Mouse (Mus musculus) CH12.LX (cell line): ENCODE data around the gene Gsc. TPM values are rescaled to one million over a fixed set of nuclear protein-coding genes. Genes with fewer than 3 reads are reported as not detected.

Experiments
- DNase-seq: peaks from one replicate; pipeline ENCODE4 v3.0.0-alpha.2; 2013; ENCODE audit errors: extremely low read depth
- H3K27ac ChIP-seq: 2 replicates; pipeline ENCODE4 v1.5.1; 2012; ENCODE audit warnings: low read depth, mild to moderate bottlenecking, control low read depth, moderate library complexity; ENCODE audit not compliant: insufficient read depth
- H3K27me3 ChIP-seq: replicated peaks from 2 replicates; pipeline ENCODE3; 2012; ENCODE audit warnings: inconsistent platforms
- H3K36me3 ChIP-seq, 2 experiments: replicated peaks in 1 of 2; 2 replicates each; pipeline versions ENCODE3 to v1.6.1; 2012; ENCODE audit warnings: inconsistent platforms in 1 of 2, low read length in 1 of 2, mild to moderate bottlenecking in 1 of 2, mixed read lengths in 1 of 2, moderate library complexity in 1 of 2; ENCODE audit not compliant: control insufficient read depth in 1 of 2, insufficient read depth in 1 of 2
- H3K4me1 ChIP-seq, 2 experiments: 2 replicates each; pipeline ENCODE4 v1.6.1; 2012; ENCODE audit warnings: inconsistent platforms in 1 of 2, moderate library complexity in 1 of 2; ENCODE audit not compliant: insufficient read depth in 2 of 2, control insufficient read depth in 1 of 2
- H3K4me2 ChIP-seq: 2 replicates; pipeline ENCODE4 v1.6.1; 2012; ENCODE audit warnings: low read depth, mild to moderate bottlenecking, control low read depth; ENCODE audit not compliant: poor library complexity, insufficient read depth, severe bottlenecking
- H3K4me3 ChIP-seq, 3 experiments: fragments of 150-350 bp in 1 of 3; sonication (generic) in 1 of 3; replicated peaks in 1 of 3; 2 replicates each; pipeline versions ENCODE3 to v1.5.1; 2011 to 2012; ENCODE audit warnings: low read depth in 2 of 3, low read length in 2 of 3, mild to moderate bottlenecking in 2 of 3, moderate library complexity in 2 of 3, control low read depth in 1 of 3, improper control_type of control experiment in 1 of 3, inconsistent platforms in 1 of 3, mixed read lengths in 1 of 3; ENCODE audit not compliant: poor library complexity in 1 of 3
- H3K79me2 ChIP-seq: replicated peaks from 2 replicates; pipeline ENCODE4 v1.6.1; 2012; ENCODE audit warnings: mild to moderate bottlenecking, moderate library complexity; ENCODE audit not compliant: control insufficient read depth, poor library complexity, insufficient read depth, severe bottlenecking; ENCODE audit errors: extremely low read depth
- H3K9ac ChIP-seq: 2 replicates; pipeline ENCODE4 v1.6.1; 2012; ENCODE audit warnings: low read depth, mild to moderate bottlenecking, control low read depth, moderate library complexity; ENCODE audit not compliant: insufficient read depth
- H3K9me3 ChIP-seq: replicated peaks from 2 replicates; pipeline ENCODE3; 2012; ENCODE audit warnings: low read length, inconsistent platforms, mixed read lengths
- CHD2 ChIP-seq: IDR thresholded peaks from 2 replicates; pipeline ENCODE4 v1.6.1; 2011; ENCODE audit warnings: low read length, improper control_type of control experiment
- CTCF ChIP-seq, 2 experiments: IDR thresholded peaks in 1 of 2; conservative IDR thresholded peaks in 1 of 2; 2 replicates each; pipeline ENCODE4 v1.5.1; 2011 to 2012; ENCODE audit warnings: low read depth in 2 of 2, low read length in 2 of 2, improper control_type of control experiment in 1 of 2, inconsistent platforms in 1 of 2, mild to moderate bottlenecking in 1 of 2, moderate library complexity in 1 of 2
- E2F4 ChIP-seq: IDR thresholded peaks from 2 replicates; pipeline ENCODE4 v1.6.1; 2011; ENCODE audit warnings: low read depth, low read length, improper control_type of control experiment; ENCODE audit not compliant: insufficient replicate concordance
- ELF1 ChIP-seq: IDR thresholded peaks from 2 replicates; pipeline ENCODE4 v1.6.1; 2014; ENCODE audit warnings: low read depth, mild to moderate bottlenecking, inconsistent platforms, low read length, improper control_type of control experiment
- EP300 ChIP-seq: IDR thresholded peaks from 2 replicates; pipeline ENCODE4 v1.6.1; 2011; ENCODE audit warnings: low read length, improper control_type of control experiment
- ETS1 ChIP-seq: conservative IDR thresholded peaks from 2 replicates; pipeline ENCODE4 v1.6.1; 2012; ENCODE audit warnings: low read depth, mild to moderate bottlenecking, inconsistent platforms, low read length, improper control_type of control experiment, moderate library complexity
- GABPA ChIP-seq: IDR thresholded peaks from 2 replicates; pipeline ENCODE4 v1.6.1; 2012; ENCODE audit warnings: low read depth, low read length, improper control_type of control experiment, inconsistent platforms; ENCODE audit not compliant: insufficient replicate concordance
- HCFC1 ChIP-seq: IDR thresholded peaks from 2 replicates; pipeline ENCODE4 v1.6.1; 2012; ENCODE audit warnings: low read depth, mild to moderate bottlenecking, inconsistent platforms, low read length, improper control_type of control experiment
- JUND ChIP-seq: conservative IDR thresholded peaks from 2 replicates; pipeline ENCODE4 v1.6.1; 2011; ENCODE audit warnings: low read depth, low read length, improper control_type of control experiment
- KAT2A ChIP-seq: IDR thresholded peaks from 2 replicates; pipeline ENCODE4 v1.6.1; 2012; ENCODE audit warnings: low read length, improper control_type of control experiment, inconsistent platforms; ENCODE audit not compliant: insufficient replicate concordance
- MAX ChIP-seq: IDR thresholded peaks from 2 replicates; pipeline ENCODE4 v1.6.1; 2011; ENCODE audit warnings: low read length, improper control_type of control experiment
- MAZ ChIP-seq: IDR thresholded peaks from 2 replicates; pipeline ENCODE4 v1.6.1; 2012; ENCODE audit warnings: low read depth, mild to moderate bottlenecking, inconsistent platforms, low read length, improper control_type of control experiment, moderate library complexity
- MEF2A ChIP-seq: IDR thresholded peaks from 2 replicates; pipeline ENCODE4 v1.6.1; 2014; ENCODE audit warnings: low read depth, mild to moderate bottlenecking, inconsistent platforms, low read length, improper control_type of control experiment, borderline replicate concordance
- MXI1 ChIP-seq: IDR thresholded peaks from 2 replicates; pipeline ENCODE4 v1.6.1; 2011; ENCODE audit warnings: mild to moderate bottlenecking, low read depth, low read length, improper control_type of control experiment
- MYC ChIP-seq: IDR thresholded peaks from 2 replicates; pipeline ENCODE4 v1.6.1; 2011; ENCODE audit warnings: low read depth, mild to moderate bottlenecking, improper control_type of control experiment, low read length
- NELFE ChIP-seq: IDR thresholded peaks from 2 replicates; pipeline ENCODE4 v1.6.1; 2011; ENCODE audit warnings: low read depth, low read length, improper control_type of control experiment
- PAX5 ChIP-seq: IDR thresholded peaks from 2 replicates; pipeline ENCODE4 v1.6.1; 2012; ENCODE audit warnings: low read length, inconsistent platforms, mixed read lengths
- POLR2AphosphoS2 ChIP-seq: IDR thresholded peaks from 2 replicates; pipeline ENCODE4 v1.6.1; 2011; ENCODE audit warnings: low read depth, low read length, improper control_type of control experiment
- RAD21 ChIP-seq: IDR thresholded peaks from 2 replicates; pipeline ENCODE4 v1.6.1; 2011; ENCODE audit warnings: low read depth, mild to moderate bottlenecking, low read length, improper control_type of control experiment, moderate library complexity
- RCOR1 ChIP-seq: conservative IDR thresholded peaks from 2 replicates; pipeline ENCODE4 v1.6.1; 2012; ENCODE audit warnings: low read depth, mild to moderate bottlenecking, inconsistent platforms, low read length, improper control_type of control experiment
- SIN3A ChIP-seq: IDR thresholded peaks from 2 replicates; pipeline ENCODE4 v1.6.1; 2012; ENCODE audit warnings: low read length, improper control_type of control experiment, inconsistent platforms
- USF2 ChIP-seq: conservative IDR thresholded peaks from 2 replicates; pipeline ENCODE4 v1.6.1; 2011; ENCODE audit warnings: low read depth, low read length, improper control_type of control experiment
- ZMIZ1 ChIP-seq: IDR thresholded peaks from 2 replicates; pipeline ENCODE4 v1.6.1; 2012; ENCODE audit warnings: low read depth, mild to moderate bottlenecking, inconsistent platforms, low read length, improper control_type of control experiment
- ZNF384 ChIP-seq: IDR thresholded peaks from 2 replicates; pipeline ENCODE4 v1.6.1; 2012; ENCODE audit warnings: low read depth, low read length, improper control_type of control experiment, inconsistent platforms
- dilution Hi-C: fragments of 300-500 bp; cut with MboI; formaldehyde crosslinking; loops from 2 replicates; pipeline ENCODE4 v1.14.3; 2020; ENCODE audit warnings: low sequenced_read_pairs; ENCODE audit not compliant: extremely low pct_unique_long_range_greater_than_20kb, extremely low pct_ligation_motif_present
- in situ Hi-C: fragments of 300-500 bp; cut with MboI; formaldehyde crosslinking; loops from 3 replicates; pipeline ENCODE4 v1.14.3; 2019; ENCODE audit warnings: low sequenced_read_pairs, low pct_ligation_motif_present, low pct_unique_long_range_greater_than_20kb, mixed read lengths
- polyA plus RNA-seq: library from polyadenylated mRNA; unstranded; fragments of >175 nt; gene quantifications from 2 replicates; pipeline ENCODE4 v1.2.1, GENCODE M21; 2012; ENCODE audit warnings: low read depth; ENCODE audit not compliant: insufficient read length
- total RNA-seq, 2 experiments: library from RNA; depleted of rRNA; stranded (reverse); fragments of 300-350 nt in 1 of 2; fragments of >200 nt in 1 of 2; gene quantifications; 2 replicates each; pipeline ENCODE4 v1.2.3; 2012 to 2014

Gsc gene
- total and polyA plus RNA-seq, 3 experiments = not detected

DNA sequence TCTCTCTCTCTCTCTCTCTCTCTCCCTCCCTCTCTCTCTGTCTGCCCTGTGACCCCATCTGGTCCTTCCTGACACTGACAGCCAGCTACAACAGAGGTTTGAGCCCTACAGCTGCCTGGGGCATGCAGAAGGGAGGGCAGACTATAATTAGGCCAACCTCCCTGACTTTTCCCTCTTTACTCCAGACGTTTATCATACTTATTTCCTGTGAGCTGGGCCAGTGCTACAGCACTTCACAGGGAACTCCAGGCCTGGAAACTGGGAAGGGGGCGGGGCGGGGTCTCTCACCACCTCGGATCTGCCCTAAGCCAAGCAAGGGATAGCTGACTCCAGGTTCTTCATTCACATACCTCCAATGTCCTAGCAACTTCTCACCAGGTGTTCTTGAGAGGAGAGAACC lies 4.3 kb downstream of the Gsc start:
- no peak overlapping the region for H3K4me3 ChIP-seq
- no peaks in the 10 kb centered on the region for H3K36me3 ChIP-seq
- H3K4me1 ChIP-seq = no peaks in the 10 kb centered on the region
- no peak for DNase-seq
- peaks cover 76% of the 10 kb centered on the region for H3K27me3 ChIP-seq
- peaks cover 13% of the 10 kb centered on the region for H3K9me3 ChIP-seq
- TF ChIP-seq USF2 = no peak
- no peak for TF ChIP-seq KAT2A
- TF ChIP-seq PAX5 = no peak
- TF ChIP-seq RCOR1 = no peak
- no peak for TF ChIP-seq MAX
- no peak for TF ChIP-seq ZNF384
- TF ChIP-seq CHD2 = no peak
- H3K79me2 ChIP-seq = no peaks in the 10 kb centered on the region
- dilution Hi-C loops (no loop called here), in situ Hi-C loops (no loop called here)
- H3K27ac ChIP-seq = no peak overlapping the region
- H3K9ac ChIP-seq = no peak overlapping the region
- H3K4me2 ChIP-seq = no peak overlapping the region

DNA sequence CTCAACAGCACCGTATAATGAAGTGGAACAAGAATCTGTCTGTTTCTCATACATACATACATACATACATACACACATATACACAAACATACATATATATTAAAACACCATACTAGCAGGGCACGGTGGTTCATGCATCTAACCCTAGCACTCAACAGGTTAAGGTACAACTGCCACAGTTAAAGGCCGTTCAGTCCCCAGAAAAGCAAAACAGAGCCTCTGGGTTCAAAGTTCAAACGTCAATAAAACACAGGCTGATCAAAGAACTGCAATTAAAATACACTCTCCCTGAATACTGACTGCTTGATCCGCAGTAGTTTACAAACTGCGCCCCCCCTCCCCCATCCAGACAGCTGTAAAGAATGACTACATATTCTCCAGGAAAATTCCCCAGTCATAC lies 5.8 kb downstream of the Gsc start:
- H3K9ac ChIP-seq = no peak overlapping the region
- TF ChIP-seq MAZ (no peak), ZNF384 (no peak), RAD21 (no peak), CTCF (conservative IDR thresholded peaks at IDR 0.05 in 1 of 2, IDR thresholded peaks at IDR 0.05 in 1 of 2; ENCODE audit: low read depth in 2 of 2, low read length in 2 of 2) (no peak), MXI1 (no peak), ETS1 (no peak), JUND (no peak), EP300 (no peak), HCFC1 (no peak), ELF1 (no peak), POLR2AphosphoS2 (no peak), RCOR1 (no peak), SIN3A (no peak), GABPA (no peak), ZMIZ1 (no peak), E2F4 (no peak), MEF2A (no peak), MYC (no peak), NELFE (no peak), CHD2 (no peak)
- in situ Hi-C loops (no loop called here), dilution Hi-C loops (no loop called here)
- H3K9me3 ChIP-seq = peaks cover 6% of the 10 kb centered on the region
- no peak overlapping the region for H3K4me3 ChIP-seq
- H3K4me1 ChIP-seq = no peaks in the 10 kb centered on the region
- H3K4me2 ChIP-seq = no peak overlapping the region
- DNase-seq = no peak
- no peak overlapping the region for H3K27ac ChIP-seq
- H3K79me2 ChIP-seq = no peaks in the 10 kb centered on the region
- H3K27me3 ChIP-seq = peaks cover 82% of the 10 kb centered on the region
- no peaks in the 10 kb centered on the region for H3K36me3 ChIP-seq
